Mouse (Mus musculus): ENCODE results near the gene Spats2l.

DNA sequence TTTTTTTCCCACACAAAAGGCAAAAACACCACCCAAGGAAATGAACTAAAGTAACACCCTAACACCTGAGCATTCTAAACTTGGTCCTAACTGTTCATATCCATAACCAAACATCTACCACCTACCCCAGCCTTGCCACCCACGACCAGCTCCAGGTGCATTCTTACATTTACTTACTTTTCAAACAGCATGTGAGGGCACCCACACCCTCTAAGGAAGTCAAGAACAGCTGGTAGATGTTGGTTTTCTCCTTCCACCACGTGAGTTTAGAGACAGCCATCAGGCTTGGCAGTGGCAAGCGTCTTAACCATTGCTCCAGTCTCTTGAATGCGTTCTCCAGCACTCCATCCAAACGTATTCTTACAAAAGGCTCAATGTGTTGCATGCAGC, 180.4 kb downstream of the Spats2l start:
- no peak for TF ChIP-seq CTCF (IDR thresholded peaks at IDR 0.05; ENCODE audit: low read depth, low read length)
- no peak for TF ChIP-seq POLR2A (IDR thresholded peaks at IDR 0.05; ENCODE audit: borderline replicate concordance, low read depth, low read length)
